Mouse (Mus musculus) gastrocnemius, postnatal 4 days (tissue): Measurements from ENCODE around the gene Flywch2. TPM values are rescaled to one million over a fixed set of nuclear protein-coding genes. Genes with fewer than 3 reads are reported as not detected.
"Not testable (repeated sequence)": the region's sequence is repeated elsewhere in the genome, so short reads cannot be mapped to it uniquely, and the experiment has no call there.

Experiments used
- DNase-seq, 2 experiments: peaks; one replicate each; pipeline ENCODE4 v3.0.0; 2021 to 2022; ENCODE audit warnings: low spot score in 2 of 2, mixed read lengths in 2 of 2
- total RNA-seq, 2 experiments: library from RNA; stranded (reverse); gene quantifications; 2 replicates each; pipeline ENCODE4 v1.2.3; 2021

Gene Flywch2
- total RNA-seq, 2 experiments from 2014 or later, result 5.6 to 6.0 TPM

DNA sequence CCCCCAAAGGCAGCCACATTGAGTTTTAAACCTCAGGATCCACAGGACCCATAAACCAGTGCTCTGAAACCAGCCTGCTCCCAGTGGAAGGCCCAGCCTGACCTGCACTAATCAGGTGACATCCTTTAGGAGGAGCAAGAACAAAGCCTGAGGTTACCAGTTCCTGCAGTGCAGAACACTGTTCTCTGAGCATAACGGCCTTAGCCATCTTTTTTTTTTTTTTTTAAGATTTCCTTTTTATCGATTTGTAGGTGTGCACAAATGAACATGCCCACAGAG, 5.1 kb upstream of the Flywch2 start:
- DNase-seq, result no peak

DNA sequence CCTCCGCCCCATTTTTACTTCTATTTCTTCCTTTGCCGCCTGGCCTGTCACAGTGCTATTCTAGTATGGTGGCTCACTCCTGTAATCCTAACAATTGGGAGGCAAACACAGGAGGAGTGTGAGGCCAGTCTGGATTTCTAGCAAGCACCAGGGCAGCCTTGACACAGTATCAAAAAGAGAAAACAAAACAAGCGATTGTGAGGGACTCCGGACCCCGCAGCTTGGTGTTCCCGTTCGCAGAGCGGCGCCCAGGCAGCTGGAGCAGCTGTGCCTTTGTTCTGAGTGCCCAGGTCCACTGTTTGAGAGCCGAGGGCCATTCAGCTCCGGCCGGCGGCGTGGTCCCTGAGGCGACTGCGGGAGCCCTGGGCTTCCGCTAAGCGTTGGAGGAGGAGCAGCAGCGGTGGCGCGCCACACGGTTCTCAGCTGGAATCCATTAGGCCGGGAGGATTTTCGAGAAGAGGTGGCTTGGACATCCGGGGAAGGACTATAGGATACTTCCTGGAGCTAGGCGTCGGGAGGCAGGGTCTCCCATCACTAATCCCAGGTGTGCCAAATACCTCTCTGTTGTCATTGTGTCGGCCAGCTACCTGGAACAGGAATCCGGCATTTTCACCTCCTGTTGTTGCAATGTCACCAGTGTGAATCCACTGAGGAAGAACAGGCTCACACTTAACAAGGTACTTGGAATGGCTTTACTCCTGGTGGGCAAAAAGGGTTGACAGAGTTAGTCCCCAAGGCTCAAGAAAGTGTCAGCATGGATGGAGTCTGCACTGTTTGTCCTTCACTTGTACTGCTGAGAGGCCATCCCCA, 4.6 kb upstream of the Flywch2 start, which contains the start of gene Srrm2:
Srrm2 (plus strand) TSS at position 264 of the 810 bp plus-strand sequence.
- DNase-seq, result peak; percentile 46 to 70

GRCm38 (mm10) chr17:23789749-23790268, 3.9 kb upstream of the Flywch2 start:
- DNase-seq, result no peak

DNA sequence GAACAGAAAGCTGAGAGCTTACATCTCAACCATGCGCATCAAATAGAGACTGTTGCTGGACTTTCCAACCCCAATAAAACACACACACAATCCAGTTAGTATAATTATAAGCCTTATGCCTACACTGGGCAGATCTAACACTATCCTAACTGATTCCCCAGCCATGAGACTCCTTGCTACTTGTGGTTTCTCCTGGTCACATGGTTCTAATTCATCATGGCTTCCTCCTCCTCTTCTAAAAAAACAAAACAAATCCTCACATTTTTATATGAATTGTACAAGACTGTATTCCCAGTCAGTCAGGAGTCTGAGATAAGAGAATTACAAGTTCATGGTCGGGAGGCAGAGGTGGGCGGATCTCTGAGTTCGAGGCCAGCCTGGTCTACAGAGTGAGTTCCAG, 3.1 kb upstream of the Flywch2 start:
- no peak for DNase-seq

GRCm38 (mm10) chr17:23786510-23786931, 640 bp upstream of the Flywch2 start:
- DNase-seq, result no peak

DNA sequence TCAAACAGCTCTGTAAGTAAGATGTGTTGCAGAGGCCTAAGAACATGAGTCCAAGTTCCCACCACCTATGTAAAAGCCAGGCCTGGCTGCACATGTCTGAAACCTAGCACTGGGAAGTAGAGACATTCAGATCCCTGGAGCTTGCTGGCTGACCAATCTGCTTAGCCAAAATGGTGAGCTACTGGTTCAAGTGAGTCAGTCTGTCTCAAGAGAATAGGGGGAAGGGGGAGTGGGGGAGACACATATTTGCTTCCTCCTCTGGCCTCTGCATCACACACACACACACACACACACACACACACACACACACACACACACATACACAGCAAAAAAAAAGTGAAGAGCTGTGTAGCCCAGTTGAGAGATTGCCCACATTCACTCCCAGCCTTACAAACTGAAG, 2.5 kb downstream of the Flywch2 start:
- no peak for DNase-seq

- DNase-seq, result no peak
Observed at GRCm38 (mm10) chr17:23778447-23778846, 7.4 kb downstream of the Flywch2 start.

GRCm38 (mm10) chr17:23777141-23777540, 8.7 kb downstream of the Flywch2 start:
- no peak for DNase-seq

DNA sequence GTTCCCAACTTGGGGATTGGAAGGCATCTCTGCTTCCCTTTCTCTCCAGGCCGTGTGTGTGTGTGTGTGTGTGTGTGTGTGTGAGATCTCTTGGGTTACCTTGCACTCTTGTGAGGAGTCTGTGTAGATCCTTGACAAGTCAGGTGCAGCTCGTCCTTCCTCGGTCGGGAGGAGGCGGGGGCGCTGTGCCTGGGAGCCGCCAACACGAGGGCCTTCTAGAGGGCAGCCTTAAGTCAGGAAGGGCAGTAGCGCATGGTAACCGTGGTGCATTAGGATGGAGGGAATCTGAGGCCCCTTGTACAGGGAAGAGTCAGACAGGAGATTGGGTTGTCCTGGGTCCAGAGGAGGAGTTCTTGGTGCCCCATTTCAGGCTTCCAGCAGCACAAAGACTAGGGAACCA, 9.7 kb downstream of the Flywch2 start:
- no peak for DNase-seq

DNA sequence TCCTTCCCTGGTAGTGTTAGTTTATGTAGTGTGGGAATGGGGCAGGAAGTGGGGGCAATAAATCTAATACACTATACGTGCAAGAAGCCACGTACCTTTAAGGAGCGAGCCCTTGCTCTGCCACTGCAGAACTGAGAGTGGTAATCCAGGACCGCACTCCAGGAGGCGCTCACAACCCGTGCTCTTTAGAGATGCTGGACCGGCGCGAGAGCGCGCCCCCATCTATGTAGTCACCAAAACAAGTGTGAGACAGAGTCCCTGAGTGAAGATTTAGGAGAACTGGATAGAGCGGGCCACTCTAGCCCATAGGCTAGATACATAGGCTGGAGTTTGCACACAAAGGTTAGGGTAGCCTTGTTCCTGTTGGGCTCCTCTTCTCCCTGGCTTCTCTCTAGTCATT, 11.8 kb downstream of the Flywch2 start:
- peak; percentile 61 to 84 for DNase-seq

DNA sequence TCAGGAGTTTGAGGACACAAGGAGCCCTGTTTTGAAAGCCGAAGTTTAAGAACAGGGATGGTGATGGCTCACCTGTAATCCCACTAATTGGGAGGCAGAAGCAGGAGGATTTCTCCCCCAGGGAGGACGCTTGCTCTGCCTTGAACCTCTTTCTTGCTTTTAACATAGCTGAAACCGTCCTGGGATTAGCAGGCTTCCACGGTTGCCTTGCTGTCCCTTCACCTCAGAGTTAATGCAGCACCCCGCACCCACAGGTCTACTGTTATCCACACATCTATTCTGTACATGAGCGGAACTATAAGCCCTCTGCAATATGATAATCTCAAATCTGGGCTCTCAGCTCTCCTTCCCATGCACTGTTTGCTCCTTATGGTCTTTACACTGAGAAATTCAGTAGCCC, 12.2 kb downstream of the Flywch2 start:
- no peak for DNase-seq

DNA sequence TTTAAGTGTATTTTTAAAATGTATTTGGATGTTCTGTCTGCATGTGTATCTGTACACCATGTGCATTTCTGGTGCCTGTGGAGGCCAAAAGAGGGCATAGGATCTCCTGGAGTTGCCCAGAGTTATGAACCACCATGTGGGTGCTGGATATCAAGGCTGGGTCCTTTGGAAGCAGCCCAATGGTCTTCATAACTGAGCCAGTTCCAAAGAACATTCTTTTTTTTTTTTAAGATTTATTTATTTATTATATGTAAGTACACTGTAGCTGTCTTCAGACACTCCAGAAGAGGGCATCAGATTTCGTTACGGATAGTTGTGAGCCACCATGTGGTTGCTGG, 13.7 kb downstream of the Flywch2 start:
- not testable (repeated sequence) for DNase-seq

GRCm38 (mm10) chr17:23771284-23772218, 14.3 kb downstream of the Flywch2 start, which contains the start of gene Flywch1:
Gene Flywch1 (minus strand): TSS chr17:23771602.
- DNase-seq, result peak; percentile 97 to 98

- DNase-seq, result no peak
Observed at GRCm38 (mm10) chr17:23770896-23771283, 15.0 kb downstream of the Flywch2 start.

GRCm38 (mm10) chr17:23770493-23770892, 15.4 kb downstream of the Flywch2 start:
- DNase-seq, result no peak

- DNase-seq, result no peak
Observed at GRCm38 (mm10) chr17:23762976-23763375, 22.9 kb downstream of the Flywch2 start.

DNA sequence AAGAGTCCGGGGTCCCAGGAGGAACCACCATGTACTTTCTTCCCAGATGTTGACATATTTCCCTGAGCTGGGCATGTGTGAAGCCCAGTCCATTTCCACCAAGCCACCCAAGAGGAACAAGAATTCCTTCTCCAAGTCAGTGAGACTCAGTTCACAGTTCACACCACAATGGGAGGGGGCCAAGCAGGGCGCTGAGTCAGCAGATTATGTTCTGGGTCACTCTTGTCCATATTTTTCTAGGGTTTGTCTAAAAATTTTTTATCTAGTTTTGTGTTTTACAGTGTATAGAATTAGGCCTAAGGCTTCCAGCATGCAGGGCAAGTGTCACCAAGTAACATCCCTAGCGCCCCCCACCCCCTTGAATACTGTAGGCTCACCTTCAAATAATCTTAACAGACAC, 24.7 kb downstream of the Flywch2 start:
- DNase-seq, result no peak

GRCm38 (mm10) chr17:23760231-23760630, 25.6 kb downstream of the Flywch2 start:
- DNase-seq, result no peak

DNA sequence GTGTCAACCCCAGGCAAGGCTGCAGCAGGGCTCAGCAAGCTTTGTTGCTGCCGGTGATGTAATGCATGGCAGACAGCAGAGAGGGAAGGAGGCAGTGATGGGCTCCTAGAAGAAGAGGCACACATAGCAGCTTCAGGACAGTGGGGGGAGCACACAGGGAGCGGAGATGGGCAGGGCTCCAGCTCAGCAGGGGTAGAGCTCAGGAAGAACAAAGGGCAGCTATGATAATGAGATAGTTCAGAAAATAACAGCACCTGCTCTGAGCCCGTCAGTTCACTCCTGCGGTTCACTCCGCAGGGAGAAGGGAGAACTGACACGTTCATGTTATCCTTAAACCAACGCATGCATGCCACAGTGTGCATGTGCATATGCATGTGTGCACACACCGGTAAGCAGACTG, 27.1 kb downstream of the Flywch2 start:
- DNase-seq, result no peak

DNA sequence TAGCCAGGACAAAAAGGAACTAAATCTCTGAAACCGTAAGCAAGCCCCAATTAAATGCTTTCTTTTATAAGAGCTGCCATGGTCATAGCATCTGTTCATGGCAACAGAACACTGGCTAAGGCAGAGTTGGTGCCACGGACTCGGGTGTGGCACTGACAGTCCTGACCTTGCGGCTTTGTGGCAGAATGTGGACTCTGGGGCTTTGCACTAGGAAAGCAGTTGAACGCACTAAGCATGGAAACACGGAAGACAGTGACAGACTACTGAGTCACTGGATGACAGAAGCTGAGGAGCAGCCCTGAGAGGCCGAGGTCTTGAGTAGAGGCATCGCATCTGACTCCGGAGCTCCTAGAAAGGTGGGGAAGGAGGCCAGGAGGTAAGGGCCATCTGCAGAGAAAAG, 28.3 kb downstream of the Flywch2 start:
- no peak for DNase-seq

GRCm38 (mm10) chr17:23755689-23756088, 30.2 kb downstream of the Flywch2 start:
- DNase-seq, result no peak
